Mouse (Mus musculus) lung, postnatal 36 days (tissue): ENCODE measurements at regions not wholly inside any gene's neighbourhood (a gene's known extent, or its start where the extent isn't known, plus 50 kb on each side); places are given as distances from the start of the nearest gene placed in this dataset.

ENCODE experiments used
- DNase-seq: peaks from one replicate; pipeline ENCODE4 v3.0.0; 2022; ENCODE audit warnings: mixed read lengths

DNA sequence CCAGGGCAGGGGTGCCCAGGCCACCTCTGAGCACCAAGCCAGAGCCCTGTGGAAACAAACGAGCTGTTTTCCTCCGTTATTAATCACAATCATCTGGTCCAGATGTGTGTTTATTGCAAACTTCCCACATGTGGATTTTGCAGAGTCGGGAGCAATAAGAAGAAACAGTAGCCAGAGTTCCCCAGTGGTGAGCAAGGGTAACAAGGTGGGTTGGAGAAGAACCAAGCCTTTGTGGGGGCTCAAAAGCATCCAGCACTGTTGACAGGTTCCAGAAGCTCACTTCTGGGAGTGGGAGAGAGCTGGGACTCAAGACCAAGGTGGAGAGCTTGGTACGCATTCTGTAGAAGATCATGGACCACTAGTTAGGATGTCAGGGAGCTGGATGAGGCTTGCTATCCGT, 63.6 kb downstream of the Hif1an start:
- no peak for DNase-seq

DNA sequence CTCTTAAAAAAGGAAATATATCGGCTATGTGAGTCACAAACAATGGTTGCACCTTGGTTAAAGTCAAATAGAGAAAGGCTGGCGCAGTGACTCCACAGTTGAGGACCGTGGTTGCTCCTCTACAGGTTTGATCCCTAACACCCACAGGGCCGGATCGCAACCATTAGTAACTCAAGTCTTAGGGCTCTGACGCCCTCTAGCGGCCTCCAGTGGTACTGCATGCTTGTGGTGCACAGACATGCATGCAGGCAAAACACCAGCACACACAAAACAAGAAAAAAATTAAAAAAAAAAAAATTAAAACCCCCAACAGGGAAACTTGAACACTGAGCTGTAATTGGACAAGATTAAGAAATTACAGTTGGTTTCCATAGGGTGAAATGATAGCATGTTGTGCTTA, 67.1 kb downstream of the Hif1an start:
- DNase-seq, result no peak

DNA sequence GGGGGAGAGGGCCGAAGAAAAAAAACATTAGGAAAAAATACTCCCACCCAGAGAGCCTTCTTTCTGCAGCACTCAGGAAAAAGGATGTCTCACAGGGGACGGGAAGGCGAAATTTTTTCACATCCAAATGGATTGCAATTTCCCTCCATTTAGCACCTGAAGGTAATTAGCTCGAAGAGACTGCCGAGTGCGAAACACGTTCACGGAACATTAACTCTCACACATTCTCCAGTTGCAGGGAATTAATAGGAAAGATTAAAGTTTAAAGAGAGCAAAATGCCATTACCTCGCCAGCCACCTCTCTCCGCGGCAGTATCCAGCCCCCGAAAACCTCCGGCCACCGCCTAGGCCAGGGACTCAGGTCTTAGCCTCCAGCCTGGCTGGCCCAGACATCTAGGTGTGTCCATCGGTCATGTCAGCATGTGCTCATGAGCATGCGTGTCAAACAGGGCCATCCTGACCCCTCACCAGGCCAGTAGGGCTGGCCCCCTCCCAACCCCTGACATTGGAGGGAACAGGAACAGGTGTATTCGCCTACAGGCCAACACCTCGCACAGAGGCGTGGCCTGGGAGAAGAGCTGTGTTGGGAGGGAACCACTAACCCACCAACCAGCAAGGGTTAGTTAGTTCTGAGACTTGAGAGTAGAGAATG, 68.8 kb downstream of the Hif1an start:
- no peak for DNase-seq

DNA sequence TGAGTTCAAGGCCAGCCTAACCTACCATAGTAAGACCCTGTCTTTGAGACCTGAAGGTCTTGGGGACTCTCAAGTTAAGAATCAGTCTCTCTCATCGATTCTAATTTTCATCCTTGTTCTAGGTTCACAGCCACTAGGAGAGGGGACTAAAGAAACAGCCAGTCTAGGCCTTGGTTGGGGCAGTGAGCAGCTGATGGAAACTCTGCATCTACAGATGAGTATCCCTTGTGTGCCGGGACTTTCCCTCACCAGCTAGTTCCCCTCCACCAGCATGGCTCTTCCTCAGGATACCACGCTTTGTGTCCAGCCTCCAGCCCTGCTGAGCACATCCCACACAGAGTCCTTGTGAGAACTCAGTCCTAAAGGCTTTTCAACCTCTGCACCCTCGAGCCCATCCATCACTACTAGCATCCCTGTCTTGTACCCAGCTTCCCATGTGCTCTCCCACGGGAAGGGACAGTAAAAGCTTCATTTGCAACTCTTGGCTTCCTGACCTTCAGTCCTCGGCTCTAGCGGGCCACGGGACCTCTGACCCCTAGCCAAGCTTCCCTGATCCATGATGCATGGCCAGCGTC, 74.6 kb downstream of the Hif1an start:
- no peak for DNase-seq

DNA sequence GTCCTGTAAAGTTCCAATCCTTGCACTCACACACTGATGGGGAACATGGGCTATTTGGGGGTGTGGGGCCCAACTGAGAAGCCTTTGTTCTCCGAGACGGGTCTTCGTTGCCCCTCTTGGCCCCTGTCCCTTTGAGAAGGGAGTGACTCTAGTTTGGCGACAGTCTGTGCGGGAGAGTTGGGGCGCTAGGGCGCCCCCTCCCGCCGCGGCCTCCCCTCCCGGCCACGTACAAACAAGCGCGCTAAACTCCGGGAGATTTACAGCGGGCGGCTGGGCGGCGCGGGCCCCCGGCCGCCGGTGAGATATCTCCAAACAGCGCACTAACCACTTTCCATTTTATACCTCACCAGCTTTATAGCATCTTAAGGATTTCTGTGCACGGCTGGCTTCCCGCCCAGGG, 77.4 kb downstream of the Hif1an start:
- DNase-seq, result no peak

DNA sequence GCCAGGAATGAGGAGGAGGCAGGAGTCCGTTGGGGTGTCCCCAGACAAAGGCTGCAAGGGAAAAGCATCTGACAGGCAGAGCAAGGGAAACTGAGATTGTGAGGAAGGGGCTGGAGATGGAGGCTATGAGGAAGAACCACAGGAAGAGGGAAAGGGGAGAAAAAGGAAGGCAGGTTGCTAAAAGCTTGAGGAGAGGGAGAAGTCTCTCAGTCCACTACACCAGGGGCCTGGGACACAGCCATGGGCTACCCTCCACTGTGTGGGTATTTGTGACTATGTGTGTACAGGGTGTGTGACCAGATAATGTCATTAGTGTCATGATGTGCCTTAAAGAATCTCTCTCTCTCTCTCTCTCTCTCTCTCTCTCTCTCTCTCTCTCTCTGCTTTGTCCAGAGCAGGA, 77.9 kb downstream of the Hif1an start:
- DNase-seq, result no peak

DNA sequence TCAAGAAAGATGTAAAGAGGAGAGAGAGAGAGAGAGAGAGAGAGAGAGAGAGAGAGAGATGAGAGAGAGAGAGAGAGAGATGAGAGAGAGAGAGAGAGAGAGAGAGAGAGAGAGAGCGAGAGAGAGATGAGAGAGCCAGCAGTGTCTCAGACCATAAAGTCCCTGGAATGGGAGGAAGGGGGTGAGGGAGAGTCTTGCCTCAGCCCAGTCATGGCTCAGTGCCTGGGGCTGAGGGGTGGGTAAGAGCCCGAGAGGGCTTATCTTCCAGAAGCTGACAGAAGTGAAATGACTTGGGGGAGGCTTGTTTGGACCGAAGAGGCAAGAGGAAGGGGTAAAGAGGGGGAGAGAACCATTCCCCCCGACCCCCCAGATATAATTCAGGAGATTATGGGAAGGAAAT, 79.6 kb downstream of the Hif1an start:
- no peak for DNase-seq

DNA sequence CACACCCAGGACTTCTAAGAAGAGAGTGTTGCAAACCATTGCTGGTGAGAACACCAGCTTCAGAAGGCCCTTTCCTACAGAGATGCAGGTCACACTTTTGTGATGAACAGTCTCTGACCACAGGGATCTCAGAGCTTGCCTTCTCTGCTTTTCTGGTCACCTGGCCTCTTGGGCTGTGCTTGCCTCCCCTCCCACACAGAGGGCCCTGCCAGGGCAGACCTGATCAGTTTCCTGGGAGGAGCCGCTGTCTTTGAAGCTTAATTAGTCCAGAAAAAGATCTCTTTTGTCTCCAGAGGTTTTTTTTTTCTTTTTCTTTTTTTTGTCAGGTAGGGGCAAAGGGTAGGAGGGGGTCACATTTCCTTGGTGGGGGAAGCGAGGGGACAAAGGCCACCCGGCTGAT, 81.7 kb downstream of the Hif1an start:
- DNase-seq, result no peak

DNA sequence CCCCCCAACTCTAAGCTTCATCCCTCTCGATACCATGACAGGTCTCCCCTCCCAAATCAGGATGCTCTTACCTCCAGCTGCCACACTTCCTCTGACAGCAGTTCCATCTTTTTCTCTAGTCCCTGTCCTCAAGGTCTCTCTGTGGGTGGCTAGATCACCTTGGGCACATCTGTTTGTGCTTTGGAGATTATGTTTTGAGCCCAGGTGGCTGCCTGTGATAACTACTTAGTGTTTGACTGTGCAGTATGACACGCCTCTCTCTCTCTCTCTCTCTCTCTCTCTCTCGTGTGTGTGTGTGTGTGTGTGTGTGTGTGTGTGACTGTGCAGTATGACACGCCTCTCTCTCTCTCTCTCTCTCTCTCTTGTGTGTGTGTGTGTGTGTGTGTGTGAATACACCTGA, 82.3 kb downstream of the Hif1an start:
- DNase-seq, result no peak

DNA sequence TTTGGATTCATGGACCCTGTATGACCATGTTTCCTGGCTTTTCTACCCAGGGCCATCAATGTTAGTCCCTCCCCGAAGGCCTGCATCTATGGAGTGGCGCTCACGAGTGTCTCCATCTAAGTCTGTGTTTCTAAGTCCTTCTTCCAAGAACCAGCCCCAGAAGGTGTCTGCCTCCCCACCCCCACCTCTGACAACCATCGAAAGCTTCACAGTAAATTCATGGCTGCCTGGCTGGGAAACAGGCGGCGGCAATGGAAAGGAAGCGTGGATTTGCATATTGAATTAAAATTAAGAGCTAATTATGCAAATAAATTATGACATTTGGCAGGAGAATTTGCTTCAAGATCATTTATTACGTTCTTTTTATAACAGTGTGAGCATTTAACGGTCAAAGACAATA, 83.9 kb downstream of the Hif1an start:
- no peak for DNase-seq

DNA sequence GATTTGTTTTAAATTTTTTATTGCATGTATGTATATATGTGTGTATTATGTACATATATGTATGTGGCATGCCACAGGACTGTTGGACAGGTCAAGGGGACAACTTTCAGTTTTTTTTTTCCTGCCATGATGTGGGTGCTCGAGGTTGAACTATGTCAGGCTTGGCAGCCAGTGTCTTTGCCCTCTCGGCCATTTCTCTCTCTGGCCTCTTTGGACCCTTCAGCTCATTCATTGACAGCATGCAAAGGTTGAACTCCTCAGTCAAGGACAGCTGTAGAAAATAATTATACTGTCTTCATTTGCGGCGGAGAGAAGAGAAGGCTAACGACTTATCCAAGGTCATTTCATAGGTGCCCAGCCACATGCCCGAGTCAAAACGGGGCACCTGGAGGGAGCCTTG, 86.6 kb downstream of the Hif1an start:
- DNase-seq, result no peak

DNA sequence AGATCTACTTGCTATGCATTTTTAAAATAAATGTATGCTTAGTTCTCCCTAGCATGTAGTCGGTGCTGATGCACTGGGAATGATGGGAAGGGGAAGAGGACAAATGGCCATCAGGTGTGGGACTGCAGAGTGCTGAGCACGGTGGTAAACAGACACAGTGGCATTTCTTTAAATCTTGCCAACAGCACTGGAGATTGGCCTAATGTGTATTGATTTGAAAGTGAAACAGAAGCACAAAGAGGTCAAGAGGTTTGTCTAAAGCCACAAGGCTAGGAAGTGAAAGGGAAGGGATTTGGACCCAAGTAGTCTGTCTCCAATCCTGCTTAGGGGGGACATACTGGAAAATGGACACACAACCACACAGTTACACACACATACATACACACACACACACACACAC, 88.2 kb downstream of the Hif1an start:
- no peak for DNase-seq

DNA sequence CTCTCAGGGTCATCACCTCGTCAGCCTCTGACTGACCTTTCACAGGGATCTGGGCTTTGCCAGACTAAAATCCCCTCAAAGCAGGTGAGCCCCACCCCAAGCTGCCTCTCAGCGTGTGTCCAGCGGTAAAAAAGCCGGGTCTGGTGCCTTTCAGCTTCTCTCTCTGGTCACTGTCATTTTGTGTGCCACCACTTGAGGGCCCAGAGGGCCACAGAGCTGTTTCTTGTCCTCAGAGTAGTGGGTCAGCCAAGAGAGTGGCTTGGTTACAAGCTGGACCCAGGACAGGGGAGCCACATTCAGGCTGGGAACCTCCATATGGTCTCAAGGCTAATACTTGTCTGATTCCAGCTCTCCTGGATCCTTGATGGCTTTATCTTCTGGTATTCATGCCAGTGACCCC, 89.0 kb downstream of the Hif1an start:
- DNase-seq, result no peak

DNA sequence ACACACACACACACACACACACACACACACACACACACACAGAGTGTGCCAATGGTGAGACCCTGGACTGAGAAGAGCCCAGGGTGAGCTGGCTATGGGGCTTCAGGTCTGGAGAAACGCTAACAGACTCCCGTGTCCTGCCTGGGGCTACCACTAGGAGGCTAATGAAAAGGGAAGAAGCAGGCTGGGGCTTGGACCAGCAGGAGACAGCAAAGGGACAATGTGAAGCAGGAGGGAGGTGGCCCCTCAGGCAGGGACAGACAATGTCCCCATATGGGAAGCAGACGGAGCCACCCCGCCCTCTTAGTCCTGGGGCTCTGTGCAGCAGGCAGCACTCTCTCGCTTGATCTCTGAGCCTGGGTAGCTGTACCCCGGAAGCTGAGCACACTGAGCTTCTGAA, 93.1 kb downstream of the Hif1an start:
- peak; percentile 6 for DNase-seq

DNA sequence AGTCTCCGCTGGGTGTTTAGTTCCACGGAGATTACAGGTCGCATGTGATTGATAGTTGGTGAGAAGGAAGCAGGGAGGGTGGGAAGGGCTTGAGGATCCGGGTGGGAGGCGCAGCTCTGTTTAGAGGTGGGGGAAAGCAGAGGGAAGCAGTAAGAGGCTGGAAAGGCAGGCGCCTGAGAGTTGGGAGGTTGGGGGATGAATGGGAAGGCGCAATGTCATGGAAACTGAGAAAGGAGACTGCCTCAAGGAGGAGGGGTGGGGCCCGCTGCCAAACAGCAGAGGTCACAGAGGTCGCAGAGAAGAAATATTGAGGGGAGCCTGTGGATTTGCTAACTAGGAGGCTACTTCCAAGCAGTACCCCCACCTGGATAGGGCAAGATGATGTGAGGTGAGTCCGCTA, 96.5 kb upstream of the Pax2 start:
- DNase-seq, result no peak

DNA sequence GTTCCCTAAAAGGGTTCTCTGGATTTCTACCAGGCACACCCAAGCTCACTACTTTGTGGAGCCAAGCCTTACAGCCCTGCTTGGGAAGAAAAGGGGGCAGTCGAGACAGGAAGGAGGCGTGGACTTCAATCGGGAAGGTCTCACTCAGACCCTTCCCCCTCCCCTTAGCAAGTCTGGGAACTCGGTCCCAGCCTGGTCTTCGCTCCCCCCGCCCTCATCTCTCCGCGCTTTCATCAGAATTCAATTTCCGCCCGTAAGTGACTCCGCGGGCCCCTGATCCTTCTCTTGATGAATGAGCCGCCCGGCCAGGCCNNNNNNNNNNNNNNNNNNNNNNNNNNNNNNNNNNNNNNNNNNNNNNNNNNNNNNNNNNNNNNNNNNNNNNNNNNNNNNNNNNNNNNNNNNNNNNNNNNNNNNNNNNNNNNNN, 86.3 kb upstream of the Pax2 start:
- no peak for DNase-seq

DNA sequence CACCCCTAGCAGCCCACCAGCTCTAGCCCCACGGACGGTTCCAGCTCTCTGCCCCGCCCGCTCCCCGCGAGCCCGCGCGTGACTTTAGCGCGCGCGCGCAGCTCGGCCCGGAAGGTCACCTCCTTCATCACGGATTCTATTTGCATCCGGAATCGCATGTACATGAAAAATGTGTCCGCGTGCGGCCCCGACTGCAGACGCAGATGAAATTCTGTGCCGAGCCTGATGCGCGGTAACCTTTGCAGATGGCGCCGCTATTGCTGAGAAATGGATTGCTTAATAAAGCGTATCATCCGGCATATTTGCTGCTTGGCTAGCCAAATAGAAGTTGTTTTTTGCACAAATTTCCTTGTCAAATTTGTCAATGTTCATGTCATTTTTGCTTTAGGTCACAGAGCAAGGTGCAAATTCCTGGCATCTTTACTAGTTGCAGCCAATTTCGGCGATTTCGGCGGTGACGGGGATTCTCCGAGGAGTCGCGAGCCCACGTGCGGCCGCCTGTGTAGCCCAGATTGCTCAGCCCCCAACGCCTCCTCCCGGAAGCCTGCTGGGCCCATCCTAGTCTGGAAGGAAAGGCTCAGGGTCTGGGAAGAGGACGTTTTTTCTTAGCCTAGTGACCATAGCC, 81.1 kb upstream of the Pax2 start:
- no peak for DNase-seq

DNA sequence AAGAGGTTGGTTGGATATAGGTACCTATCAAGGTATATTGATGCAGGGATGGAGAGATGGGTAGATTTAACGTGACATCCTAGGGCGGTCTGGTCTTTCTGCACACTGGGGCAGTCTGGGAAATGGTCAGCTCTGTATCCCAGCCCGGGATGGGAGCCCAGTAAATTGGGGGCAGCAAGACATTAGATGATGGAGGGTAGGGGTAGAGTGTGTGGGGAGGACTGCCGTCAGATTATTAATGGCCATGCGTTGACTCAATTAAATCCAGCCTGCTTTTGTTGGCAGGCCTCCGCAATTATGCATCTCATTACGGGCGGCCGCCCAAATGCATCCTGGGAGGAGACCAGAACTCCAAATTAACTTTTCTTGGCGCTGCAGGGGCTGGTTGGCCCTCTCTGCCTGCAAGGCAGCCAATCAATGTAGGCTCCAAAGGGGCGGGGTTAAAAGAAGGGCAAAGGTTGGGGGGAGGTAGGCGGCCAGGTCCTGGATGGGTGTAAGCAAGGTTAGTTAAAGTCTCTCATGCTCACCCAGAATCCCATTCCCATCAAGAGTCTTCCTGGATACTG, 79.2 kb upstream of the Pax2 start:
- DNase-seq, result no peak

DNA sequence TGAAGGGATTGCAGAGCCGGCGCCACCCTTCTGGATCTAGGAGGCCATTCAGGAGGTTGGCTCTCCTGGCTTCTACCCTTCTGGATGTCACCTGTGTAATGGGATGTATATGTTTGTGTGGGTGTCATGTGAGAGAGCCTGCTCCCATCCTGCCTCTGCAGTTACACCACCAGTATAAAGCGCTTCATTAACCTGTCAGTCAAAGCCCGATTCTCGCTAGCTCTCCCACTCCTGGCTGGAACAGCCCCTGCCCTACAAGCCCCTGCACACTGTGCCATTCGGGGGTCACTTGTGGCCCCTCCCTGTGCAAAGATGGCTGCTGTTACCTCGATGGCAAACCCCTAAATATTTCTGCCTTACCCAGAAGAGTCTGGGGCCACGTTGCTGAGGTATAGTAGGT, 78.5 kb upstream of the Pax2 start:
- no peak for DNase-seq

DNA sequence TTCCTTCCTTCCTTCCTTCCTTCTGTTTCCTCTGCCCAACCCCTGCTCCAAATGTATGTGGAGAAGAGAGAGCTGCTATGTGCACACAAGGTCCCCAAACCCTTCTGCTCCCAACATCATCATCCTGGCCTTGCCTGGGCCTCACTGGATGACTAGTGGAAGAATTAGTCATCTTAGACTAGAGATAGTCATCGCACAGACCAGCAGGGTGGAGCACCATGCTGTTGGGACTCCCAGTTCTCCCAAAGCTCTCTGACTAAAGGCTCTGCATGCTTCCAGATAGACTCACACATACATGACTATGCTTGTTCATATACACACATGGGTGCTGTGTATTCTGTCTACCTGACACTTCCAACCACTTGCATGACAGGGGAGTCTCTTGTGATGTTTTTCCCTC, 77.2 kb upstream of the Pax2 start:
- DNase-seq, result no peak

DNA sequence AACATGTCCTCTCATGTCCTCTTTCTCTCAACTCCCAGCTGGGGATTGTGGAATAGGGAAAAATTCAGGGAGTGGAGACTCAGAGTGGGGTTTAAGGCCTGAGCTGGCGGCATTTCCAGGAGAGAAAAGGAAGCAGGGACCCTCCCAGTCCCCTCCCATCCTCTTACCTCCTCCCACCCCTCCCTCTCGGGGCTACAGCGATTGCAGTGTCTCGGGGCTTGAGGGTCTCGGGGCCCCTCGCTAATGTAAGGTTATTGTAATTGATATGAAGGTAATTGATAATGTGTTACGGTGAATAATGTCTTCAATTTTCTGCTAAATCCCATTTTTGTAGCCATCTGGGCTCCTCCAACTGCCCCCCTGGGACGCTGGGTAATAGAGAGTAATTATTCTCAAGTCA, 74.2 kb upstream of the Pax2 start:
- no peak for DNase-seq

DNA sequence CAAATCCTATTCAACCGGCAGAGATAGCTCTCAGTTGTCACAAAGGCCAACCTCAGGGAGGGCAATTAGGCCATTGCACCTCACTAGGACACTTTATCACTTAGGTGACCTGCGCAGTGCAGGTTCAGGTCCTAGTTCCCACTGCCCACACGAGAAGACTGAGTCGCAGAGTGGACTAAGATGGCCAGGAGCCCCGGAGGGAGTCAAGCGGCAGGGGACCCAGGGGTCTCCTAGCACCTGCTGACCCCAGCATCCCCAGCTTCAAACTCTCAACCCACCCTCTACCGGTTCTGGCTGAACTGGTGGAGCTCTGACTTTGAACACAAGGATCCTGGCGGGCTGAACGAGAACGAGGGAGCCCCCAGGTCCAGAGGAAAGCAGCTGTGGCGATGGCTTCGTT, 72.7 kb upstream of the Pax2 start:
- DNase-seq, result no peak

DNA sequence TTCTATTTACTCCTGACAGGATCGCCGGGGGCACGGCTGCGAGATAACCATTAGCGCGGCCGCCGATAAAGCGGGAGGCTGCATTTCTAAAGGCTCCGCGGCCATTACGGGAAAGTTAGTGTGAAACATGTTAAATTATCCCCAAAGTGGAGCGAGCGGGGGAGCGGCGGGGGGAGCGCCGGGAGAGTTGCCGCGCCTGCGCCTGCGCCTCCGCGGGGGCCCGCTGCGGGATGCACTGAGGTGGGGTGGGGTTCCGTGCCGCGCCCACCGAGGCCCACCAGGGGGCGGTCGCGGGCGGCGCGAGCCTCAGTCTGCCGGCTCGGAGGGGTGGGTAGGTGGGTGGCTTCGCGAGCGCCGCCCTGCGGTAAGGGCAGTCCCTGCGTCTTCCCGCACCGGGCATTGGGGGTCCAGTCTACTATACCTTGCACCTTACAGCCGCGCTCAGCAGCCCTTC, 71.8 kb upstream of the Pax2 start:
- no peak for DNase-seq

DNA sequence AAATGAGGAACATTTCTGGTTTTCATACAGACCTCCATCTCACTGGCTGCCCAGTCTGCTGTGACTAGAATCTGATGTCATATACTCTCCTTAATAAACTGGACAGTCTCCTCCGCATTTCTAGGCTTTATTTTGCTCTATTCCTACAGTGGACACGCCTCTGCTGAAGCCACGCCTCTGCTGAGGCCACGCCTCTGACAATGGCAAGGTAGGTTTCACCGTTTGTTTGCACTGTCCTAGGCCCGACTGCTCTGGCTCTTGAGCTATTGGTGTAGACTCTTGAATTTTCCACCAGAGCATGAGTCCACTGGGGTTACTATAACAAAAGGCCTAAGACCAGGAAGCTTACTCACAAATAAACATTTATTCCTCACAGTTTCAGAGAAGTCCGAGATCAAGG, 69.8 kb upstream of the Pax2 start:
- no peak for DNase-seq

DNA sequence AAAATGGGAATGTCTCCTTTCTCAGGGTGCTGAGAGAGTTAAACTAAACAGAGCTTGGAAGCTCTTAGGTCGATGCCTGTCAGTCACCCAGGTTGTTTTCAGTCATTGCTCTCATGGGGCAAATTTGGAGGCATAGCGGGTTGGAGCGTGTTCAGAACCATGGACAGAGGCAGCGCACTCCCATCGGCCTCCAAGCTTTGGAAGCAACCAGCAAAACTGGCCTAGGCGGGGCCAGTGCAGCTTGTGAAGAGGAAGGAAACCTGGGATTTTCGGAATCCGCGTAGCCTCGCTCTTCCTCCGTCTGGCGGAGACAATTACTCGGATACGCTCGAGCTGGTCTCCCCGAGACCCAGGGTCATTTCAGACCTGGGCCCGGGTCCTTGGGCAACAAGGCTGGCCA, 63.4 kb upstream of the Pax2 start:
- DNase-seq, result peak; percentile 45
